Mouse (Mus musculus) hindbrain, embryonic 14.5 days (tissue): Measurements from ENCODE around the gene Adgrd1. TPM values are rescaled to one million over a fixed set of nuclear protein-coding genes. Genes with fewer than 3 reads are reported as not detected.
"Not testable (repeated sequence)": the region's sequence is repeated elsewhere in the genome, so short reads cannot be mapped to it uniquely, and the experiment has no call there.

ENCODE experiments used
- ATAC-seq: fragments of 200-750 bp; cut with Nextera tagmentation; 2 replicates; pipeline ENCODE4 v1.8.0; 2017; ENCODE audit warnings: moderate number of reproducible peaks, mild to moderate bottlenecking, moderate TSS enrichment, moderate library complexity; ENCODE audit not compliant: low FRiP score
- DNase-seq: peaks from one replicate; pipeline ENCODE4 v3.0.0-alpha.2; 2015; ENCODE audit warnings: low spot score
- H3K27ac ChIP-seq: fragments of 300-500 bp; sonication (generic); 2 replicates; pipeline ENCODE4 v1.5.1; 2014; ENCODE audit warnings: mild to moderate bottlenecking, moderate library complexity
- H3K27me3 ChIP-seq: fragments of 300-500 bp; sonication (generic); 2 replicates; pipeline ENCODE4 v1.6.1; 2014; ENCODE audit warnings: mild to moderate bottlenecking, low read length, mixed read lengths; ENCODE audit not compliant: control insufficient read depth, insufficient read depth
- H3K36me3 ChIP-seq: fragments of 300-500 bp; sonication (generic); replicated peaks from 2 replicates; pipeline ENCODE4 v1.6.1; 2014; ENCODE audit not compliant: control insufficient read depth, insufficient read depth
- H3K4me1 ChIP-seq: fragments of 300-500 bp; sonication (generic); replicated peaks from 2 replicates; pipeline ENCODE4 v1.6.1; 2014; ENCODE audit warnings: antibody characterized with exemption, low read length, mixed read lengths; ENCODE audit not compliant: control insufficient read depth, insufficient read depth
- H3K4me2 ChIP-seq: fragments of 300-500 bp; sonication (generic); replicated peaks from 2 replicates; pipeline ENCODE4 v1.6.1; 2014; ENCODE audit warnings: mild to moderate bottlenecking, moderate library complexity
- H3K4me3 ChIP-seq: fragments of 300-500 bp; sonication (generic); replicated peaks from 2 replicates; pipeline ENCODE4 v1.5.1; 2014; ENCODE audit warnings: mild to moderate bottlenecking, low read length
- H3K9ac ChIP-seq: fragments of 300-500 bp; sonication (generic); 2 replicates; pipeline ENCODE4 v1.6.1; 2014
- H3K9me3 ChIP-seq: fragments of 300-500 bp; sonication (generic); 2 replicates; pipeline ENCODE4 v1.6.1; 2016; ENCODE audit warnings: low read length; ENCODE audit not compliant: control insufficient read depth
- WGBS: fragments of 180-500 bp; shearing (Covaris S2); extraction: QIAGEN DNeasy Blood & Tissue Kit; methylation state at CpG from one replicate; pipeline ENCODE4 v1.1.7; 2014; 5-methylcytosine and 5-hydroxymethylcytosine counted together
- polyA plus RNA-seq: library from polyadenylated mRNA; unstranded; fragments of >200 nt; fragmentation: Nextera tagmentation; extraction: Ambion mirVana; gene quantifications from 2 replicates; pipeline ENCODE4 v1.2.1, GENCODE M21; 2014

Gene Adgrd1
- polyA plus RNA-seq, 1 experiment from 2014 or later, result 0.12 TPM

- DNase-seq (no peak), ATAC-seq (no peak)
- no peaks in the 10 kb centered on the region for H3K9me3 ChIP-seq
- no peak overlapping the region for H3K27ac ChIP-seq
- H3K4me3 ChIP-seq, result no peak overlapping the region
- 44% methylated on average over 4 of the region's 4 CpGs for WGBS
- H3K27me3 ChIP-seq, result no peaks in the 10 kb centered on the region
- 0 out of 2 replicates have a peak, but pooled peaks cover 4% of the 10 kb centered on the region for H3K4me1 ChIP-seq
- H3K36me3 ChIP-seq, result no peaks in the 10 kb centered on the region
- no peak overlapping the region for H3K4me2 ChIP-seq
- H3K9ac ChIP-seq, result no peak overlapping the region
Observed at GRCm38 (mm10) chr5:129117593-129118113, 21.1 kb downstream of the Adgrd1 start.

GRCm38 (mm10) chr5:129118523-129118922, 22.0 kb downstream of the Adgrd1 start:
- Histone ChIP-seq H3K4me1 (0 out of 2 replicates have a peak, but pooled peaks cover 4% of the 10 kb centered on the region), H3K4me2 (no peak overlapping the region), H3K9ac (no peak overlapping the region), H3K9me3 (no peaks in the 10 kb centered on the region), H3K27ac (peak overlapping the region; percentile 32; the same call in 1 of the 2 replicates), H3K27me3 (no peaks in the 10 kb centered on the region), H3K36me3 (no peaks in the 10 kb centered on the region), H3K4me3 (no peak overlapping the region)
- DNase-seq (no peak), ATAC-seq (no peak)
- whole genome bisulfite sequencing, result 46% methylated on average over 7 of the region's 7 CpGs

GRCm38 (mm10) chr5:129119146-129119545, 22.6 kb downstream of the Adgrd1 start:
- Histone ChIP-seq H3K27me3 (no peaks in the 10 kb centered on the region), H3K9me3 (no peaks in the 10 kb centered on the region), H3K4me2 (no peak overlapping the region), H3K36me3 (no peaks in the 10 kb centered on the region), H3K9ac (no peak overlapping the region), H3K4me1 (0 out of 2 replicates have a peak, but pooled peaks cover 4% of the 10 kb centered on the region), H3K4me3 (no peak overlapping the region), H3K27ac (no peak overlapping the region)
- WGBS, result 67% methylated on average over 4 of the region's 4 CpGs
- DNase-seq, result no peak
- ATAC-seq, result no peak

GRCm38 (mm10) chr5:129121654-129122285, 25.2 kb downstream of the Adgrd1 start:
- H3K27ac ChIP-seq, result no peak overlapping the region
- H3K4me1 ChIP-seq, result 0 out of 2 replicates have a peak, but pooled peaks cover 4% of the 10 kb centered on the region
- ATAC-seq, result no peak
- WGBS, result 92% methylated on average over 15 of the region's 15 CpGs
- H3K9ac ChIP-seq, result no peak overlapping the region
- no peak overlapping the region for H3K4me3 ChIP-seq
- H3K36me3 ChIP-seq, result no peaks in the 10 kb centered on the region
- DNase-seq, result no peak
- H3K4me2 ChIP-seq, result no peak overlapping the region
- no peaks in the 10 kb centered on the region for H3K27me3 ChIP-seq
- no peaks in the 10 kb centered on the region for H3K9me3 ChIP-seq

GRCm38 (mm10) chr5:129122491-129122890, 25.9 kb downstream of the Adgrd1 start:
- DNase-seq (no peak), ATAC-seq (no peak)
- no peak overlapping the region for H3K4me2 ChIP-seq
- H3K27me3 ChIP-seq, result no peaks in the 10 kb centered on the region
- H3K4me3 ChIP-seq, result no peak overlapping the region
- no peaks in the 10 kb centered on the region for H3K9me3 ChIP-seq
- no peak overlapping the region for H3K27ac ChIP-seq
- no peak overlapping the region for H3K9ac ChIP-seq
- 0 out of 2 replicates have a peak, but pooled peaks cover 4% of the 10 kb centered on the region for H3K4me1 ChIP-seq
- WGBS, result 88% methylated on average over 7 of the region's 7 CpGs
- no peaks in the 10 kb centered on the region for H3K36me3 ChIP-seq

- Histone ChIP-seq H3K27ac (no peak overlapping the region), H3K36me3 (no peaks in the 10 kb centered on the region), H3K9me3 (no peaks in the 10 kb centered on the region), H3K4me3 (no peak overlapping the region), H3K4me2 (no peak overlapping the region), H3K4me1 (no peaks in the 10 kb centered on the region), H3K9ac (no peak overlapping the region), H3K27me3 (no peaks in the 10 kb centered on the region)
- ATAC-seq, result no peak
- no peak for DNase-seq
- WGBS, result 47% methylated on average over 11 of the region's 11 CpGs
Observed at GRCm38 (mm10) chr5:129124070-129124828, 27.7 kb downstream of the Adgrd1 start.

- H3K9me3 ChIP-seq, H3K27me3 ChIP-seq, H3K27ac ChIP-seq, H3K36me3 ChIP-seq, DNase-seq, H3K4me2 ChIP-seq, H3K4me3 ChIP-seq, H3K9ac ChIP-seq, H3K4me1 ChIP-seq, ATAC-seq: not testable (repeated sequence)
- WGBS, result 97% methylated on average over 21 of the region's 22 CpGs
Observed at GRCm38 (mm10) chr5:129128310-129128709, 31.8 kb downstream of the Adgrd1 start.

GRCm38 (mm10) chr5:129130301-129130700, 33.8 kb downstream of the Adgrd1 start:
- Histone ChIP-seq H3K36me3 (no peaks in the 10 kb centered on the region), H3K4me1 (no peaks in the 10 kb centered on the region)
- 92% methylated on average over 8 of the region's 8 CpGs for WGBS

GRCm38 (mm10) chr5:129137405-129137804, 40.9 kb downstream of the Adgrd1 start:
- Histone ChIP-seq H3K4me2 (no peak overlapping the region), H3K4me3 (no peak overlapping the region), H3K9me3 (no peaks in the 10 kb centered on the region), H3K27ac (0 out of 2 replicates have a peak overlapping the region, but pooled peaks have one; percentile 52), H3K27me3 (no peaks in the 10 kb centered on the region), H3K9ac (no peak overlapping the region), H3K36me3 (no peaks in the 10 kb centered on the region), H3K4me1 (0 out of 2 replicates have a peak, but pooled peaks cover 3% of the 10 kb centered on the region)
- WGBS, result 80% methylated on average over 5 of the region's 5 CpGs
- DNase-seq (no peak), ATAC-seq (no peak)

More at GRCm38 (mm10) chr5:129130301-129130700, 33.8 kb downstream of the Adgrd1 start:
- Histone ChIP-seq H3K9ac (no peak overlapping the region), H3K4me3 (no peak overlapping the region), H3K4me2 (no peak overlapping the region), H3K27me3 (no peaks in the 10 kb centered on the region), H3K27ac (no peak overlapping the region), H3K9me3 (no peaks in the 10 kb centered on the region; the same call in 1 of the 2 replicates)
- ATAC-seq (no peak), DNase-seq (no peak)
